Mouse (Mus musculus): ENCODE data around the gene Ssu2.

The Ssu2 gene

DNA sequence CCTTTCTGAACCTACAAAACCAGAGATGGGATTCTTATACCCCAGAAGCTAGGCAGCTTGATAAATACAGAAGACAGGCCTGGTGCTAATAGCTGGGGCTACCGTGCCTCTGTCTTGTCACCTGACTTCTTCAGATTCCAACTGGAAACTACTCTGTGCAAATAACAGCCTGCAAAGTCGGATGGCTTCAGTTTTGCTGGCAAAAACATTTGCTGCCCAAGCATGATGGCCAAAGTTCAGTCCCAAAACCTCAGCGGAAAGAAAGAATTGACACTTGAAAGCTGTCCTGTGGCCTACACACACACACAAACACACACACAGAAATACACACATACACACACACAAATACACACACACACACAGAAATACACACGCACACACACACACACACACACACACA, 48.8 kb downstream of the Ssu2 start:
- DNase-seq: no peak

DNA sequence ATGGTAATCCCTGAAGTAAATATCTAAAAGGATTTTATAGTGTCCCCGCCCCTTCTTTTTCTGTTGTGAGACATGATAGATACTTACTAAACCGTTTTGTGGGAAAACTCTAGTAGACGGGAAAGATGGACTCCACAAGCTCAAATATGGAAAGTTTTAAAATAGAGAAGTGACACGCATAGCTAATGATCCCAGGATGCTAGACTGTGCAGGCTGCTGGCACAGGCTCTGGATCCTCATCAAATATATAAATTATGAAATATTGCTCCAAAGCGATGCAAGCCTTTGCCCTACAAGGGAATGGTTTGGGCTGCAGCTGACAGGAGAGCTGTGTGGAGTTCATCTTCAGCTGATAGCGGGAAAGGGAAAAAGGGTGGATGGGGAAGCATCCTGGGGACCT, 50.2 kb downstream of the Ssu2 start:
- no peak for DNase-seq

DNA sequence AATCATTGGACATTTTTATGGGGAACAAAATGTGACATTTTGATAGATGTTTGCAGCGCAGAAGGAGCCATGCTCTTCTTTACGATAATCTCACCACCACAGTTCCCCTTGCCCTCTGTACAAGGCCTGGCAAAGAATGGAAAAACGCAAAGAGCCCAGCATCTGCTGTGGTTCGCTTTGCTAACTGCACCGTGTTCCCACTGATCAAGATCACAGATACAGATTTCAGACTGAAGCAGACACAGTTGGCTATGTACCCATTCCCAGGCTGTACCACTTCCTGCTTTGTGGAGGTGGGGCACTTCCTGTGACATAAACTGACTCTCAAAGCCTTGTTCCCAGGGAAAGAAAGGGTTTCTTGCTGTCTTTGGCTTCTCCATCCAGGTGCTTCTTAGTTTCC, 53.9 kb downstream of the Ssu2 start:
- no peak for DNase-seq

DNA sequence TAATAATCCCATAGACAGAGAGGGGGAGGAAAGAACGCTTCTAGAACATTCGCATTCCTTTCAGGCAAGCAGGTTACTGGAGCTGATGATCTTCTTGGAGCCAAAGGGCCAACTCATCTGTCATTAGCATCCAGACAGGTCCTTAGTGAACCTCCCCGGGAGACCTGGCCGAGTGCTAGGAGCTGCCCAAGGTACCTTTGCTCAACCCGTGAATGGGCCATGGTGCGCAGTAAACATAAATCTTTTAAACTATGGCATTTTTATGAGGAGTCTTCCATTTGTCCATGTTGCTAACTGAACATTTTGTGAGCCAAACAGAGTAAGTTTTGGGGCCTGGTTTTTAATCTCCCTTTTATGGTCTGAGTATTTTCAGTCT, 56.6 kb downstream of the Ssu2 start:
- DNase-seq: no peak

DNA sequence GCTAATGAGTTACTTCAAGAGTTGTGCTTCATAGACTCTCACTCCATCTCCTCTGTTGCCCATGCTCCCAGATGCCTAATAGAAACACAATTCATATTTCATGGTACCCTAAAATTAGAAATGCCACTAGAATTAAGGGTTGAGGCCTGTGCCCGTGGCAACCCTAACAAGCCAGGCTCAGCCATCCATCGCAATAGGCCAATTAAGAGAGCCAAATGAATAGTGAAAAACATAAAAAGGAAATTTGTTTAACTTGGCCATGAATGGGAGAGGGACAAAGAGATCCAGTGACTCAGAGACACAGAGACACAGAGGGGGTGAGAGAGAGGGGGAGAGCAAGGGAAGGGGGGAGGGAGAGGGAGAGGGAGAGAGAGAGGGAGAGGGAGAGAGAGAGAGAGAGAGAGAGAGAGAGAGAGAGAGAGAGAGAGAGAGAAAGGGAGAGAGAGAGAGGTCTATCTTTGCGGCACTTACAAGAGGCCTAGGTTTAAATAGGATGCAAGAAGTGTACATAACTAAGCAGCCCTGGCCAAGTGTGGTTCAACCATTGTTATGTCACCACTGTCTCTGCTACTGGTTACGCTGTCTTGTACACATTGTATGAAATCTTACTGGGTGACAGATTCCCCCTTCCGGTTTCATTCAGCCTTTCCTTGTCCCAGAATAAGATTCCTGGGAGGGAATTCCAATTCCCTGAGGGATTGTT, 57.2 kb downstream of the Ssu2 start:
- no peak for DNase-seq

DNA sequence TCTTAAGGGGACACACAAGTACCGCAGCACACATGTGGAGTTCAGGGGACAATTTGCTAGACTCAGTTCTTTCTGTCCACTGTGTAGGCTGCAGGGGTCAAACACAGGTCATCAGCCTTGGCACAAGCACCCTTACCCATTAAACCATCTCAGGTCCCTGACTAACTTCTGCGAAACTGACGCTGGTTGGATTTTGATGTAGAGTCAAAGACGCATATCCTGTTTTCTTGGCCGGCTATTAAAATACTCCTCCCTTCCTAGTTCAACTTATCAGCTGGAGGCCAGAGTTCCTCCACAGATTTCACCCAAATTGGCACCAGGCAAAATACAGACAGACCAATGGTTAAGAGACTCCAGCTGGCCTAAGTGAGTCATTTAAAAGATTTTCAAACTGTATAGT, 60.0 kb downstream of the Ssu2 start:
- DNase-seq: peak; percentile 32

DNA sequence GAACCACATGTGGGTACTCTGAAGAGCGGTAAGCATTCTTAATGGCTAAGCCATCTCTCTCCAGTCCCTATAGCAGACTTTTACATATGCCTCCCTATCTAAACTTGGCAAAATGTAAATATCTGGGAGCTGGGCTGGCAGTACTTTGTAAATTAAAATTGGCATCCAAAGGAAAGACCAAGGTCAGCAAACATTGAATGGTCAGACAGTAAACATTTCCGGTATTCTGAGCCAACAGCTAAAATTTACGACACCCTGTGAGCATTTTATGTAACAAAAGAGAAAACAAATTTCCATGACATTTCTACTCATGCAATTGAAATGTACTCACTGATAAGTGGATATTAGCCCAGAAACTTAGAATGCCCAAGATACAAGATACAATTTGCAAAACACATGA, 62.6 kb downstream of the Ssu2 start:
- DNase-seq: no peak

DNA sequence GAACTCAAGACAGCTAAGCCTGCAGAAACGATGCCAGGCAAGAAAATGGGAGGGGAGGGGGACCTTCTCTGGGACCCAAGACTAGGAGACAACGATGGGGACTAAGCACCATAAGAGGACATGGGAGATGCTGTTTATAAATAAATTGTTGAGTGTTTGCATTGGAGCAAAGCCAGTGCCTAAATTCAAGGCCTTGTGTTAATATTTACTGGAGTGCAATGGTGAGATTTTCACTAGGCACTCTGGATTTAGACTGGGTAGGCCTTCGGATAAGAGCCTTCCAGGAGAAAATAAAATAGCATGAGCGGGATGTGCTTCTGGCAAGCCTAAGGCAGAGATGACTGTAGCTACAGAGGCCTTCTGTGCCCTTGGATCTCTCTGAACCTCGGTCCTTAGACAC, 64.9 kb downstream of the Ssu2 start:
- no peak for DNase-seq

DNA sequence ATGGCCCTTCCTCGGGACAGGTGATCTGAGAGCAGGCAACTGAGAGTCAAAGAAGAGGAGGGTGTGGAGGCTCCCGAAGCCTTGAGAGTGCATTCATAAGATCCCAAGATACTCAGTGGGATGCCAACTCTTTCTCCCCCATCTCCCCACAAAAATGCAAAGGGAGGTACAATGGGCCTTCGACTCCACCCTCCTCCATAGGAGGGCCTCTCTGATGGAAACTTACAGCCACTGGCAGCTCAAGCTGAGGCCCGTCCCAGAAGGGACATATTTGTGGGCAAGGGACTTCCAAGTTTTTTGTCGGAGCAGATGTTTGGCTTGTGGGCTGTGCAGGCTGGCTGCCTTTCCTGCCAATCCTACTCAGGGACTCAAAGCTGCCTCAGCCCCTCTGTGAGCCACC, 67.1 kb downstream of the Ssu2 start:
- no peak for DNase-seq

DNA sequence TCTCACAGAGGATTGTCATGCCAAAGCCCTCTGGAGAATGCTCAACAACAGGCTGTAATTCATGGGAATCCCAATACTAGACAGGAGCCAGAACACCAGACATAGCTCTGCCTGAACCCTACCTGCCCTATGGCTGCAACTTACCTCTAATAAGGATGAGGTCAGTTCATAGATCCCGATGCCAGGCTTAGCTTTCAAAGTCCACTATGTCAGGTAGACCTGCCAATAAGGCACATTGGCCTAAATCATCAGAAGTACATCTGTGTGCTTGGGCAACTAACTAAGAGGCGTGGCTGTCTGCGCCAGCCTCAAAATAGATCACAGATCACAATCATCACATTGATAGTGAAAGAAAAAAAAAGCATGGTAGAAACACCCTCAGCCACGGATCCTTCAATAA, 68.4 kb downstream of the Ssu2 start:
- no peak for DNase-seq

DNA sequence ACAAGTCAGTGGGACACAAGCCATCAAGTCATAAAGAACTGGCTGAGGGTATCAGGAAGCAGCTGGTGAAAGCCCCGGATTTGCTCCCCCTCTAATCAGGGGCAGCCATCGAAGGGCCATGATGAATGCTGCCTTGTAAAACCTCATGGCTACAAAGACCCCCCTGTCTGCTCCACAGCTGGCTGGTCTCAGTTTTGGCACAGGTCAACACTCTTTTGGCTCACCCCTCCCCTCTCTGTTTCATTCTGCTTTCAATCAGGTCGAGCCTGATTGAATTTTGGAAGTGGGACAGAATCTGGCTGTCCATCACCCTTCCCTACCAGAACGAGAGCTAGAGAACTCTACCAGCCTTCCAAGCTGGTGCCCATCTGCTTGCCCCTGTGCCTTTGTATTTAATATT, 76.4 kb downstream of the Ssu2 start:
- DNase-seq: no peak

DNA sequence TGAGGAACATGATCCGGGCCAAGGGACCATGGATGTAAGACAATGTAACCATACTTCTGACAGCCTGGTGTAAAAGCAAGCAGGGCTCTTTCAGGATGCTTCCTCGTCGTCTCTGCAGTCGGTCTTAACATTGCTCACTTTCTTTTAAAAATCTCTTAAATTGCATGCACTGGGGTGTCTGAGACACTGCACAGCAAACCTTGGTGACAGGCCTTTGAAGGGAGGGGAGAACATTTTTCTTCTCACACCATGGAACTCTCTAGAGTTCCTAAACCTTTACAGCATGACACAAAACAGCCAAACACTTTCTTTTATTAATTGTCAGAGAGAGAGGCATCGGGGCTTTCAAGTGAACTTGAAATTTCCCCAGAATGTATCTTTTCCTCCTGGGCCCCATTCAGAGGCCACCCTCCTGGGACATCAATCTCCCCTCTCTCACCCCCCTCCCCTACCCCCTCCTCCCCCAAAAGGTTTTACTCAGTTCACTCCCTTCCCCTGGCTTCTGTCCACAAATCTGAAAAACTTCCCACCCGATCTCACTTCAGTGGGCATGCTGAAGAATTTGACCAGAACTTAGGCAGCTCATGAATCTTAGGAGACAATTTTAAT, 78.4 kb downstream of the Ssu2 start:
- no peak for DNase-seq
